Mouse (Mus musculus): Measurements from ENCODE around the gene Itgb3.

Itgb3 gene

DNA sequence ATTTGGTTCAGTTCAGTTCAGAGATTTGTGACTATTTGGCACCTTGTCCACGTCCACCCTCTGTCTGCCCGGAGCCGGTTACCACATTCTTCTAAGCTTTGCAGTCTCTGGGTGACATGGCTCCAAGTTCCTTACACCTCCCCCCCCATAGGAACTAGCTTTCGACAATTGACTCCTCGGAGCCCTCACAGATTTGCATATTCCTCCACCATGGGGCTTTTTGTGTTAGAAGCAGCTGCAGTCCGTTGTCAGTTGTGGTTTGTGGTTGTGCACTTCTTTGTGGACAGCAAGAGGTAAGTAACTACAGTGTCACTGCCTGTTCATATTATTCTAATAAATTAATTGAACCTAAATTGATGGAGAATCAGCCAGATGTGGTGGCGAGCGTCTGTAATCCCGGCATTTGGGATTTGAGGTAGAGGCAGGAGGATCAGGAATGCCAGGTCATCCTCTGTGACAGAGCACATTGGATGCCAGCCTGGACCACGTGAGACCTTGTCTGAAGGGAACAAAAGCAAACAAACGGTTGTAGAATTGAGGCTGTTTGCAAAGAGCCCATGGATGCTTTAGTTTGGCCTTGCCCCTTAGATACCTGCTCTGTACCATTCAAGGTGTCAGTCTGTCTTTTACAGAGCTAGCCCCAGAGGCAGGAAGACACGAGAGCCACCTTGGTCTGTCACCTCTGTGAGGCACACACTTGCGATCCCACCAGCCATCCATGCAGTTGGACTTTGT is 25.0 kb upstream of the Itgb3 start:
- DNase-seq (ENCODE audit: low spot score in 2 of 2) = no peak

DNA sequence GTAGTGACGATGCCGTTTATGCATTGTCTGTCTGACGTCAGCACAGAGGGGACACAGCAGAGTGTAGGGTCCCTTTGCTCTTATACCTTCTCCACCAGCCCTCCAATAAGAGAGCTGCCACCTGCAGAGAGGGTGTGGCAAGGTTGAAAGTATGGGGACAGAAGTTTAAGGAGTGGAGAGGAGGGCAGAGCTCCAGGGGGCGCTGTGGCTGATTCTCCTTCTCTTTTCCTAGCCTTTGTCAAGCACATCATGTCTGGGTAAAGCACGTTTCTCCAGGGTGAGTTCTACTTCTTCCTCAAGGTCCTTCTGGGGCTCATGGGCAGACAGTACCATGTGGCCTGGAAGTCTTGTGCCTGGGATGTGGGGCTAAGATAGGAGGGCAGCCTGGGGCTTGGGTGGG is 22.3 kb upstream of the Itgb3 start:
- no peak for DNase-seq (ENCODE audit: low spot score in 2 of 2)

DNA sequence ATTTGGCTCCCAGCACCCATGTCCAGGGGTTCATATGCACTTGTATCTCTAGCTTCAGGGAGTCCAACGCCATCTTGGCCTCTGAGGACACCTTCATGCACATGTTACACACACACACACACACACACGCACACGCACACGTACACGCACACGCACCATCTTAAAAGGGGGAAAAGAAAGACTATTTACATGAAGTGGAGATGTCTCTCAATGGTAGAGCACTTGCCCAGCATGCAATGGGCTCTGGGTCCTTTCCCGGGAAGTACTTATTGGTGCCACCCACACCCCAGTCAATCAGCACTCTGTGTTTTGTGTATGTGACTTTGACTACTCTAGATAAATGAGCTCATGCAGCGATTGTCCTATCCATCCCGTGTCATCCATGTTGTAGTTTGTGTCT is 19.9 kb upstream of the Itgb3 start:
- DNase-seq (ENCODE audit: low spot score in 2 of 2) = no peak

DNA sequence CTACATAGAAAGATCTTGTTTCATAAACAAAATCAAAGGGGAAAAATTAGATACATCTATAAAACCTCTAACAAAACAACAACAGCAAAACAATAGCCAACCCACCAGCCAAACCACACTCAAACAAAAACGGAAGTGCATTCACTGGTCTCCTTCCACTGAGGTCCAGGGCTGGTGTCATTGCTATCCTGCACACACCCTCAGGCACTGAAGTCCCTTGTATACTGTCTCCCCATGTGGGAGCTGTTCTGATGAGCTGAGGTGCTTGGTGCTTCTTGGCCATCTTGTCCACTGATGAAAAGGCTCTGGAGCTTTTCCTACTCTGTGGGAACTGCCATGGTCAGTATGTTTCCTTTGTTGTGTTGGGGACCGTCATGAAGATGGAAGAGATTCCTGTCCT is 19.3 kb upstream of the Itgb3 start:
- DNase-seq (ENCODE audit: low spot score in 2 of 2) = no peak

DNA sequence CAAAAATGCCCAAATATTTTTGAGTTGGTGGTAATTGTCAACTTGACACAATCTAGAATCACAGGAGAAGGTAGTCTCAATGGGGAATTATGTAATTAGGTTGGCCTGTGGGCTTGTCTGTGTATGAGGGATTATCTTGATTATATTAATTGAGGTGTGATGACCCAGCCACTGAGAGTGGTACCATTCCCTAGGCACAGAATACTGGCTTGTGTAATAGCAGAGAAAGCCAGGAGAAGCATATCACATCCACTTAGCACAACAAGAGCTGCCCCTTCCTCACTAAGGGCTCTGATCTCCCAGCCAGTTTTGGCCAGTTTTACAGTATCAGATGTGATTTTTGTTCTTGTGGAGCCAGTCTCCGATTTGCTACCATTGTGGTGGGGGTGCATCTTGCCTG is 18.2 kb upstream of the Itgb3 start:
- DNase-seq (ENCODE audit: low spot score in 2 of 2) = no peak

DNA sequence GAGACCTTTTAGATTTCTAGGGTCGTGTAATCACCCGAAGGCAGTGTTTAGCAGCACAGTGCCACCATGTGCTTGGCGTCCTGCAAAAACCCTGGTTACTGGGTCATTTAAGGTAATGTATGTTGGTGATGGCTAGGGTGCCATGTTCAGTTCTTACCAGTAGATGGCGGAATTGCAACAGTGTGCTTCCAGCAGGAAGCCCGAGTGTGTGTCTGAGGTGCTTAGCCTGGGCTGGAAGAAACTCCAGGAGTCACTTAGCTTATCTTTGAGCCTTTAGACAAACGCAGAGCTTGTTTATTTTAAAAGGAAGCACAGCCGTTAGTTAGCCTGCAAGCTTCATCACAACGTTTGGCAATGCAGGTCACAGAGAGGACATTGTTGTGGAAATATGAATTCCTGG is 17.7 kb upstream of the Itgb3 start:
- peak; percentile 60 to 73 for DNase-seq (ENCODE audit: low spot score in 2 of 2)

DNA sequence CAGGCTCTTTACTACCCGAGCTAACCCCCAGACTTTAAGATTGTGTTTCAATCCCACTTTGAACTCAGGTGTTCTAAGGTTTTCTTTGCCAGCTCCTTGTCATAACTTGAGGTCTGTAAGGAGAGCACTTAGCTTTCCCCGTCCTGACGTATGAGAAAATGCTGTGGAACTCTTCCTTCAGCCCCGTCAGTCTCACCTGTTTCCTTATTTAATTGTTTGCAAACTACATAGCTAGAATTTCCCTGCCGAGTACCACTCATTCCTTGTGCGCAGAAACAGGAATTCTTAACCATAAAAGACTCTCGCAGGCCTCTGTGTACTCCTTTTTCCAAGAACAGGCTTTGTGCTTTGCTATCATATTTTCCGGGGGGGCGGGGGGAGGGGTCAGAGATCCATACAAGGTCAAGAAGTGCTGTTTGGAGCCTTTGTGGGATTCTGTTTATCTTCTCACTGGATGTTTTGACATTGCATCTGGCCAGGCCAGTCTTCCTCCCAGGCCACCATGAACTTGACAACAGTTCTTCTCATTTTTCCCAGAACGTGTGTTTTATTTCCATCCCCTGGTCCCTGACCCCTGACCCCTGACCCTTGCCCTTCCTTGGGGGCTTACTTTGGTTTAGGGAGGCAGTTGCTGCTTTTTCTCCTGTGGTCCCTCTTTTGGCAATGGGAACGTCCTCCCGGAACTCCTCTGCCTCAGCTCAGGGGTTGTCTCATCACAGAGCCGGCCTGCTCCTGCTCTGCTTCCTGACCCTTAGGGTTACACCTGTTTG is 15.5 kb upstream of the Itgb3 start:
- DNase-seq (ENCODE audit: low spot score in 2 of 2) = no peak

DNA sequence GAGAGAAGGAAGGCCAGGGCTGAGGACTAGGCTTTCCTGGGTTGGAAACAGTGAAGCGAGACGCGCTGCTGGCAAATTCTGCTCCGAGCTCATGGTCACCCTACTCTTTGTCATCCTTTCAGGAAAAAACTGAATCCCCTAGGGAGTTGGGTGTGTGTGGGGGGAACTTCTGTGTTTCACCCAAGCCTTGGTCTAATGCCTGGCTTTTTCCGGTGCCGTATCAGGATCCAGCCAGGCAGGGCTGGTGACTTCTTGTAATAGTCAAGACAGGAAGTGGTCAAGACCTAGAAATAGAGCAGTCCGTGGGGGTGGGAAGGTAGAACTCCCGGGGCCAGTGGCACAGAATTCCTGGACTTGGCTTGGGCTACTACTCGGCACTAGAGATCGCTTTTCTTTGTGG is 11.4 kb upstream of the Itgb3 start:
- DNase-seq (ENCODE audit: low spot score in 2 of 2) = no peak

DNA sequence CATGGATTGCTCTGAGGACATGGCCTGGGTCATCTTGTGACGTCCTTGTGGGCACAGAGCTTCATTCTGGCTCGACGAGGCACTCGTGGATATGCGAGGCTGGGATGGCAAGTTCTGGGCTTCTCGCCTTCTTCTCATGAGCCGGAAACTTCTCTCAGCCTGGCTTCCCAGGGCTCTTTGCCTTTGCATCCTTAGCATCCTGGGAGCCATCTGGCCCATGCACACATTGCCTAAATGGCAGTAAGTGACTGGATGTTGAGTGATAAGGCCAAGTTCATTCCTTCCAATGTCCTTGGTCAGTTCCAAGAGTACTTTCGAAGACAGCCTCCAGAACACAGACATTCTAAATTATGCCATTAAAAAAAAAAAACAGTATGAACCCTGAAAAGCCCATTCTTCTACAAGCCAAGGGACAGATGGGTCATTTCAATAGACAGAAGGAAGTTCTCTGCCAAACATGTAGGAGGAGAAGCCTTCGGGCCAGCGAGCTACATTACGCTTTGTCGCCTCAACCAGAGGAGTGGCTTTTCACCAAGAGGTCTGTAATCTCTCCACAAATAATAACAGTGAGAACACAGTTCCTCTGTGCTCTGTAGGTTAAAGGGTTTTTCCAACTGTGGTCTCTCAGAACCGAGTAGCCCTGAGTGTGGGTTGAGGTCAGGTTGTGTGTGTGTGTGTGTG is 8.4 kb upstream of the Itgb3 start:
- no peak for DNase-seq (ENCODE audit: low spot score in 2 of 2)

DNA sequence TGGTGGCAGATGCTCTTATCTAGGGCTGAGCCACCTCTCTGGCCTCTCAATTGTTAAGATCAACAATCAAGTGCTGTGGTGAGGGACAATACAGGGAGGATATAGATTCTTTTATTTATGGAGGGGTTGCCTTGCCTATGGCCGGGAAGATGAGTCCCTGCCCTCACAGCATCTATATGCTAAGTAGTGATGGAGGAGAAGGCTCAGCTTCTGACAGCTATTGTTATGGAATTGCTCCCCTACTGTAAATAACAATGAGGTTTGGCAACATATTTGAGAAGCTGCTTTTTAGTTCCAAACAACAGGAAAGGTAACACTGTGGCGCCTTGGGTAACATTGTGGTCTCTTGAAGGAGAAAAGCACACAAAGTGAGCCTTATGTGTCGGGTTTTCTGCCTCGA is 7.1 kb upstream of the Itgb3 start:
- DNase-seq (ENCODE audit: low spot score in 2 of 2) = no peak

DNA sequence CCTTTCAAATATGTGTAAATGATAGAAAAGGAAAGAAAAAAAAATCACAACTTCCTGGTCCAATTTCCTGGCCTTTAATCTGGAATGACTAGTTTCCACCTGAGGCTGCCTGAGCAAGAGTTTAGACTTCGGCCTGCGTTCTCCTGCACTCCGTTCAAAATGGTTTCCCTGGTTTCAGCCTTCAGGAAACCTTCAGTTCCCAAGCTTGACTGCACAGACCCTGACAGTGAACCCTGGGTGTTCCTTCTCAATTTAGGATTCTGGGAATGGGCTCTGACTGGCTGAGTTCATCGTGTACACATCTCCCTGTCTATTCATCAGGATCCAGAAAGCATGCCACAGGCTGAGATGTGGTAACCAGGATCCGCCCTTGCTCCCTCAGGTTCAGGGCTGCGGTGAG is 3.6 kb upstream of the Itgb3 start:
- DNase-seq (ENCODE audit: low spot score in 2 of 2) = no peak

DNA sequence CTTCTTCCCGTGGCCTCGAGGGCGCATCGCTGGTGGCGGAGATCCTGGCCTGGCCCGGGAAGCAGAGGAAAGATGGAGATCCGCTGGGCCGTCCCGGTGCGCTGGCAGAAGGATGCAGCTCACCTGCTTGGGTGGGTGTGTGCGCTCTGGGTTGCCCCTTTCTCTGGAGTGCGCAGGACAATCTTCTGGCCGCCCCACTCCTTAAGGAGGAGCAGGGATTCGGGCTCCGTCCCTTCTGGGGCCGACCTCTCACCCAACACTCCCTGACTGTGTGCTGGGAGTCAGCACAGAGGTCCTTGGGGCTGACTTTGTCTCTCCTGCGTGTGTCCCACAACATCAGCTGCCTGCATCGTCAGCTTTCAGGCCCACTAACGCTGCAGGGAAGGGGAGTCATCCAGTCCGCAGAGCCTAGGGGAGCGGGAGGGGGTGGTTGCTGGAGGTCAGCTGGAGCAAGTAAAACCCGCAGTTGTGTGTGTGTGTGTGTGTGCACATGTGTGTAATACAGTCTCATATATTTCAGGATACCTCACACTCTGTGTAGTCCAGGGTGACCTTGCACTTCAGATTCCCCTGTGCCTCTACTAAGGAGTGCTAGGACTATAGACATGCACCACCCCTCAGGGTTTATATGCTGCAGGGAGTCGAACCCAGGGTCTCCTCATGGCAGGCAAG is 585 bp downstream of the Itgb3 start:
- DNase-seq (ENCODE audit: low spot score in 2 of 2) = no peak

DNA sequence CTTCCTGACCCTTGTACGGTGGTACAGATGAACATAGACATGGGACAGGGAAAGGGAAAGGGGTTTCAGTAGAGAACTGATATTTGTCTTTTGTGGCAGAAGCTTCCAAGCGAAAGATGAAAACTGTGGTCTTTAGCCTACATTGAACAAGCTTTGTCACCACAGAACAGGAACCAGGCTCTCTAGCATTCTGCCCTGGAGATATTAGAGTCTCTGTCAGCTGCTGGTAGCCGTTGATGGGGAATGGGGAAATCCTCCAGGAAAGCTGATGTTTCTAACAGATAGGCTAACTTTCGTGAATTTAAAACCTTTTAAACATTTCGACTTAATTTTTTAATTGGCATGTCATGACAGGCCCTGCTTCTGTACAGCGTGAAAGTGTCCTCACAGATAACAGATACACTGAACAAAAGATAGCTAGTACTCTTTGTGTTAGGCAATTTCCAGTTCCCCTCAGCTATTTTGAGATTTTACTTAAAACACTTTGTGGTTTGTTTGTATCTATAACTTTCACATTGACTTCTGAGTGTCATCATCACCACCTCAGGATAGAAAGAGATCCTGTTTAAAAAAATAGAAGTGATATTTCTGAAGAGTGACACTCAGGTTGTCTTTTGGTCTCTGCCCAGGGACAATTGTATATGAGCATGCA is 1.4 kb downstream of the Itgb3 start:
- DNase-seq (ENCODE audit: low spot score in 2 of 2) = no peak

DNA sequence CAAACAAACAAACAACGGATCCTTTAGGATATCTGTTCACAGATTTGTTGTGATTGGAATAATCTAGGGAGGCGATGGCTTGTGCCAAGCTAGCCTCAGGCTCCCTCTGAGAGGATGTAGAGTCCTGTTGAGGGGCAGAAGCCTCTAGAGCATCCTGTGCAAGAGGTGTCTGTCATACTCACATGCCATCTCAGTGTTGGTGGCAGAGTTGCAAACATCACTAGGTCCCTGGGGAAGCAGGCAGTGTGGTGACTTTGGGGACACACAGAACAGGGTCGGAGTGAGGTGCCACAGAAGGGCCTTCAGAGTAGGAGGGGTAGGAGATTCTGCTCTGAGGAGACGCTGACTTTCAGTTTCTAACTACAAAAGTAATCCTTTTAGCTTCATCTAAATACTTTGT is 1.9 kb downstream of the Itgb3 start:
- no peak for DNase-seq (ENCODE audit: low spot score in 2 of 2)

DNA sequence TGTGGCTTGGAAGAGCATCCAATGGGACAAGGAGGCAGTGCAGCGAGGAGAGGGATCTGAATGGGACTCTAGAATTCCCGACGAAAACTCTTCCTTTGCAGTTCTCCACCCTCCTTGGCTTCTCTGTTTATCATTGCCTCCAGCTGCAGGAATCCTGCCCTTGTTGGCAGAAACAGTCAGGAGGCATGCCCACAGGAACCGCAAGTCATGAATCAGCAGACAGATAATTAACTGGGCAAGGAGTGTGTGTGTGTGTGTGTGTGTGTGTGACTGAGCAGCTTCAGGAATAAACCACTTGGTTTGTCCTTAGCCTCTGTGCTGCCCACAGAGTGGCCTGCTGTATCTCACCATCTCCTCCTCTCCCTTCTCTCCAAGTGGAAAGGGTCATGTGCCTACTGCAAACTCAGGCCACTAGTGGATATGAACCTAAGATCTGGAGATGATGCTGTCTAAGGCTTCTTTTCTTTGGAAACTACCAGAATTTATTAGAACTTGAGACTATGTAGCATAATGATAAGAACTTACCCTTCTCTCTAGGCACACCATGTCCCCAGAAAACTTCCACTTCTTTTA is 3.9 kb downstream of the Itgb3 start:
- no peak for DNase-seq (ENCODE audit: low spot score in 2 of 2)

DNA sequence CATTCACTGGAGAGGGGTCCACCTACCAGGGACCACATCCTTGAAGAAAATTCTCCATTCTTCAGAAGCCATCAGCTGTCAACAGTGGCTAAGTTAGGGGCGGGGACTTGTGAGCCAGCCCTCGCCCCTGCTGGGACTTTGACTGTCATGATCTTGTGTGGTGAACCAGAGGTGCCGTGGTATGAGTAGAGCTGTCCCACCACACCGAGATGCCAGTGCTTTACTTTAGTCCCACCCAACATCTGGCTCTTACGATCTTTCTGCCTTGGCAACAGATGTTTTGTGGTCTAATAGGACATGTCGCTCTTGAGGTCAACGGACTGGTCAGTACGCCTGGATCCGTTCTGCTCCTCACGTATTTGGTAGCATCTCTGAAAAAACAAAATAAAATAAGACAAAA is 5.8 kb downstream of the Itgb3 start:
- no peak for DNase-seq (ENCODE audit: low spot score in 2 of 2)

DNA sequence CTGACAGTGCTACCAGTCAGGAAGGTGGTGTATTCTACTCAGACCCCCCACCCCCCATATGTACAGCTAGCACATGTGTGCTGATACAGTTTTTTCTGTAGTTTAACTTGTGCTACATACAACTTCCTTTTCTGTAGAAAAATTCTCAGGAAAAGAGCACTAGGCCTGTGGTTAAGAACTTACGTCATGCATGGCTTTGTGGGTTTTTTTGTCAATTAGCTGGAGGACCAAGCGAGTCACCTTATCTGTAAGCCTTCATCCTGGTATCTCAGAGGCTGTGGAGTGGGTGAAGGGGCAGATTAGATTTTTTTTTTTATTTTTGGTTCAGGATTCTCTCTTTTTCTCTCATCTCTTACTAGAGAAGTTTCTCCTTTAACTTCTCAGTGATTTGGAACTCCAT is 6.3 kb downstream of the Itgb3 start:
- no peak for DNase-seq (ENCODE audit: low spot score in 2 of 2)

DNA sequence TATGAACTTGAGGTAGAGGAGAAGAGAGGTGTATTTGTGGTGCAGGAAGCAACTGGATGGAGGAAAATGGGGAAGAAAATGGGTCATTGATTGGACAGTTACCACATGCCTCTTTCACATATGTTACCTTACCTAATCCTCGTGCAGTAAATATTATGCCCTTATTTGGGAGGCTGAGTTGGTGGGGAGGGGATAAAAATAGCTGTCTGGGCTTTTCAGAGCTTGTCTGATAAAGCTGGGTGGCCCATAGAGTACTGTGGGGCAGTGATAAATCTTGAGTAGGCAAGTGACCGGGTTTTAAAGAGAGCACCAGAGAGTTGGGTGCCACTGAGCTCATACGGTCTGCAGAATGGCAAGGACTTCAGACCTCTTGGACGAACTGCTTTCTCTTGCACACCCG is 8.4 kb downstream of the Itgb3 start:
- no peak for DNase-seq (ENCODE audit: low spot score in 2 of 2)

DNA sequence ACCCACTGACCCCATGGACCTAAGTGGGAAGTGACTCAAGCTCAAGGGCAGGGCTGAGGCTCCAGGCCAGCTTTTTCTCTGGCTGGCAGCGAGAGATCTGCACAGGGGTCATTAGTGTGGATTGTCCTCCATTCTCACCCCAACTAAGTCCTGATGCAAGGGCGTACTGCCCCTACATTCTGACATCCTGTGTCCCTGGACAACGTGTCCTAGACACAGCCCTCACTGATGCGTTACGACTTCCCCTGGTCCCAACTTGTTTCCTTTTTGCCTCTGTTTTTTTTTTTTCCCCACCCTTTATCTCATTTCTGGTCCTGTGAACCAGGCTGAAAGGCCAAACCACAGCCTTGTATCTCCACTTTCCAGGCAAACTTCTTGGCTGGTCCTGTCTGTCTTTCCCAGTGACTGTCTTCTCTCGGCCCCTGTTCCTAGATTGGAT is 10.9 kb downstream of the Itgb3 start:
- DNase-seq (ENCODE audit: low spot score in 2 of 2) = no peak

DNA sequence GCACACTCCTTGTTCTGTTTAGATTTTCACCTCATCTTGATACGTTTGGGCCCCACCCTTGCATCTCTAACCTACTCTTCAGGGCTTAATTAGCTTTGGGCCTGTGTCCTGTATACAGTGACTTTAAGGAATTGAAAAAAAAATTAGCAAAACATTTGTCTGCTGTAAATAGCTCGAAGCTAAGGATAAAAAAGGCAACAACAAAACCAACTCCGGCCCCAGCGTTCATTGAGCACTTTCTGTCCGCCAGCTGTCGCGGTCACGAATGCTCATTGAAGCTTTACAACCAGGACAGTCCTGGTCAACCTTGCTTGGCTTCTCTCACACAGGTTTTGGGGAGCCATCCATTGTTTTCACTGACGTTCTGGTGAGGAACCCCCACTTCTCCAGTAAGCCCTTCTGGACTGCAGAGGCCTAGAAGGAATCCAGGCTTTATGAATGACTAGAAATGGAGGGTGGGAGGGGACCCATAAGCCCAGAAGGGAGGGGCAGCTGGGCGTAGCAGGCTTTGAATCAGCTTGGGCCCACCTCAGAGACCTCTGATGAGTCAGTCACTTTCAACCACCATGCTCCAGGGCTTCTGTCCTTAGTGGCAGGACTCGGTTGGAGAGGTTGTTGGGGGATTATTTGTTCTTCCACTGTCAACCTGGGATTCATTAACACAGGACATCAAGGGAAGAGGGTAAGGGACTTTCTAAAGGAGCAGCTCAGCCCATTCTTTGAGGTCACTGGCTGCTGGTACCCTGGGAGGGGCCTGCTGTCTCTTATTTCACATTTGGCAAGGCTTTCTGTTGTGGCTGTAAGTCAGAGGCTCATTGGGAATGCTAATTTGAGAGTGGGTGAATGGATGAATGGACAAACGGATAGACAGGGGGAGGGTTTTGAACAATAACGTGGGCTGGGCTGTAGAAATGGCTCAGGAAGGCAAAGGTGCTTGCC is 11.6 kb downstream of the Itgb3 start:
- no peak for DNase-seq (ENCODE audit: low spot score in 2 of 2)
